Mouse (Mus musculus): ENCODE results near the gene Nav2. TPM values are rescaled to one million over a fixed set of nuclear protein-coding genes. Genes with fewer than 3 reads are reported as not detected.

The Nav2 gene
- total RNA-seq, 2 experiments from 2014 or later = 42.4 to 52.9 TPM

- peak; percentile 11 to 20 for DNase-seq
- intact Hi-C loops (cut with DNase I) = no loop called here
Measured at GRCm38 (mm10) chr7:49400463-49400862, 491.9 kb downstream of the Nav2 start.

GRCm38 (mm10) chr7:49402526-49402925 lies 494.0 kb downstream of the Nav2 start:
- no peak for DNase-seq

GRCm38 (mm10) chr7:49407688-49408087 lies 499.2 kb downstream of the Nav2 start:
- intact Hi-C loops (cut with DNase I) = no loop called here
- DNase-seq = no peak

More at GRCm38 (mm10) chr7:49402526-49402925, 494.0 kb downstream of the Nav2 start:
- intact Hi-C loops (cut with DNase I) = no loop called here

- no peak for DNase-seq
- intact Hi-C loops (cut with DNase I) = no loop called here
Measured at GRCm38 (mm10) chr7:49408625-49409024, 500.1 kb downstream of the Nav2 start.

- intact Hi-C loops (cut with DNase I) = no loop called here
- no peak for DNase-seq
Measured at GRCm38 (mm10) chr7:49409265-49409664, 500.7 kb downstream of the Nav2 start.

- no peak for DNase-seq
- intact Hi-C loops (cut with DNase I) = no loop called here
Measured at GRCm38 (mm10) chr7:49410188-49410587, 501.7 kb downstream of the Nav2 start.

GRCm38 (mm10) chr7:49410892-49411291 lies 502.4 kb downstream of the Nav2 start:
- intact Hi-C loops (cut with DNase I) = no loop called here

GRCm38 (mm10) chr7:49411803-49412202 lies 503.3 kb downstream of the Nav2 start:
- DNase-seq = no peak
- intact Hi-C loops (cut with DNase I) = no loop called here

More at GRCm38 (mm10) chr7:49410892-49411291, 502.4 kb downstream of the Nav2 start:
- no peak for DNase-seq

GRCm38 (mm10) chr7:49415131-49415530 lies 506.6 kb downstream of the Nav2 start:
- DNase-seq = no peak
- intact Hi-C loops (cut with DNase I) = no loop called here

GRCm38 (mm10) chr7:49415716-49416115 lies 507.2 kb downstream of the Nav2 start:
- intact Hi-C loops (cut with DNase I) = no loop called here
- DNase-seq = no peak

- no peak for DNase-seq
- intact Hi-C loops (cut with DNase I) = no loop called here
Measured at GRCm38 (mm10) chr7:49418841-49419240, 510.3 kb downstream of the Nav2 start.

GRCm38 (mm10) chr7:49420139-49420802 lies 511.8 kb downstream of the Nav2 start:
- intact Hi-C loops (cut with DNase I) = loop anchor here (5.0 kb wide), 1 partner anchor 143 kb away; no protein-coding TSS in a partner anchor
- DNase-seq = no peak

GRCm38 (mm10) chr7:49421261-49421660 lies 512.7 kb downstream of the Nav2 start:
- intact Hi-C loops (cut with DNase I) = loop anchor here (5.0 kb wide), 1 partner anchor 144 kb away; no protein-coding TSS in a partner anchor
- no peak for DNase-seq

- intact Hi-C loops (cut with DNase I) = loop anchor here (5.0 kb wide), 1 partner anchor 147 kb away; no protein-coding TSS in a partner anchor
- no peak for DNase-seq
Measured at GRCm38 (mm10) chr7:49423943-49424342, 515.4 kb downstream of the Nav2 start.

- intact Hi-C loops (cut with DNase I) = loop anchor here (2.0 kb wide), 3 partner anchors 27 to 301 kb away; no protein-coding TSS in a partner anchor
- DNase-seq = peak; percentile 29 to 55
Measured at GRCm38 (mm10) chr7:49426060-49426459, 517.5 kb downstream of the Nav2 start.

- intact Hi-C loops (cut with DNase I) = loop anchor here (2.0 kb wide), 3 partner anchors 29 to 303 kb away; no protein-coding TSS in a partner anchor
- no peak for DNase-seq
Measured at GRCm38 (mm10) chr7:49427843-49428242, 519.3 kb downstream of the Nav2 start.

- intact Hi-C loops (cut with DNase I) = no loop called here
- DNase-seq = no peak
Measured at GRCm38 (mm10) chr7:49428947-49429346, 520.4 kb downstream of the Nav2 start.

- intact Hi-C loops (cut with DNase I) = no loop called here
- peak; percentile 38 to 41 for DNase-seq
Measured at GRCm38 (mm10) chr7:49430808-49431207, 522.3 kb downstream of the Nav2 start.

- DNase-seq = no peak
- intact Hi-C loops (cut with DNase I) = no loop called here
Measured at GRCm38 (mm10) chr7:49433945-49434344, 525.4 kb downstream of the Nav2 start.

- intact Hi-C loops (cut with DNase I) = no loop called here
- DNase-seq = no peak
Measured at GRCm38 (mm10) chr7:49436492-49436891, 528.0 kb downstream of the Nav2 start.

GRCm38 (mm10) chr7:49437901-49438300 lies 529.4 kb downstream of the Nav2 start:
- DNase-seq = no peak
- intact Hi-C loops (cut with DNase I) = no loop called here

- intact Hi-C loops (cut with DNase I) = no loop called here
- DNase-seq = peak in 1 of 2 experiments; percentile 50
Measured at GRCm38 (mm10) chr7:49439136-49439535, 530.6 kb downstream of the Nav2 start.

Data from heart, postnatal 36 days (tissue).